ENCODE assay signal across 24 mouse cellular contexts in the genomic region with DNA sequence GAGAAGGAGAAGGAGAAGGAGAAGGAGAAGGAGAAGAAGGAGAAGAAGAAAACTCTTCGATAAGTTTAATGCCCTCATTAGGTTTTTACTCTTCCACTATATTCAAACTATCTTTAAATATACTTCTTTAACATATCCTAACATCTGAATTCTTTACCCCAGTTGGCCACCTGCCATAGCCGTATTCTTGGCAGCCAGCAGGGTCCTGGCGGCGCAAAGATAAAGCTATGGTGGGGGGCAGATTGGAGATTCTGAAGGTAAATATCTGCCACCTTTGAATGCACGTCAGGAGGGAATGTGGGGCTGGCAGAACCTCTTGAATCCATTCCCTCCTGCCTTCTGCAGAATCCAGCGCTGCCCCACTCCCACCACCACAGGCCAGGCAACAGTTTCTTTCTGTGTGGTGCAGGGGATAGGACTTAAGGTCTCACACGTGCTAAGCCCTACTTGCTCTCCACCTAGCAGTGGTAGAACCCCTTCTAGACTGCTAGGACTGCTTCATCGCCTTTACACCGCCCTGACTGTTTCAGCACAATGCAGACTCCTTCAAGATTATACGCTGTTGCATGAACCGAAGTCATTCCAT. TPM values are rescaled to one million over a fixed set of nuclear protein-coding genes. Genes with fewer than 3 reads are reported as not detected.
DNase-seq lines count a peak whose midpoint lies in the region; ATAC-seq lines count a peak whose summit lies in the region.
"Had no signal": no experiment of that assay in that cellular context is flagged by ENCODE, and none has a peak within 500 bp of the region (broad histone marks: within the 10 kb centered on the region; RNA-seq: fewer than 3 reads in every experiment).

No protein-coding gene starts in this region.

- WGBS in limb, embryonic 15.5 days: 62% methylated on average over 11 of the region's 11 CpGs
- 85% methylated on average over 11 of the region's 11 CpGs for WGBS in limb, embryonic 10.5 days

- no peaks in the 10 kb centered on the region for H3K27me3 ChIP-seq in limb, embryonic 15.5 days
- H3K27me3 ChIP-seq in limb, embryonic 10.5 days (ENCODE audit: low read depth, poor library complexity, severe bottlenecking): no peaks in the 10 kb centered on the region
- H3K27me3 ChIP-seq: CH12.LX; embryonic facial prominence, embryonic 12.5 days; forebrain, embryonic 12.5 days; heart, embryonic 15.5 days; hindbrain, embryonic 13.5 days had no signal

- H3K9ac ChIP-seq in limb, embryonic 15.5 days: no peak overlapping the region
- H3K9ac ChIP-seq: embryonic facial prominence, embryonic 12.5 days; forebrain, embryonic 12.5 days; heart, embryonic 15.5 days; hindbrain, embryonic 13.5 days had no signal

- H3K4me3 ChIP-seq in limb, embryonic 15.5 days: no peak overlapping the region
- no peak overlapping the region for H3K4me3 ChIP-seq in limb, embryonic 10.5 days
- H3K4me3 ChIP-seq: embryonic facial prominence, embryonic 12.5 days; forebrain, embryonic 12.5 days; heart, adult 2 months; heart, embryonic 15.5 days; hindbrain, embryonic 13.5 days had no signal

- H3K4me1 ChIP-seq in limb, embryonic 15.5 days: peaks cover 23% of the 10 kb centered on the region
- H3K4me1 ChIP-seq in limb, embryonic 10.5 days: peaks cover 4% of the 10 kb centered on the region; the same call in 1 of the 2 replicates
- H3K4me1 ChIP-seq: embryonic facial prominence, embryonic 12.5 days had no signal

- DNase-seq in limb, embryonic 10.5 days (ENCODE audit: low spot score): no peak
- peak; percentile 31 for DNase-seq in spleen, adult 12 weeks (ENCODE audit: low spot score)
- DNase-seq in spleen, postnatal 14 days (ENCODE audit: low spot score in 2 of 2): no peak
- no peak for DNase-seq in frontal cortex, postnatal 25 days (ENCODE audit: low spot score in 2 of 2)
- DNase-seq: adrenal gland, adult 2 months; adrenal gland, postnatal 36 days; cerebellum, adult 2 months; cerebellum, postnatal 10 days; gastrocnemius, postnatal 14 days; heart, adult 2 months; heart, postnatal 14 days had no signal

- 0 out of 2 replicates have a peak overlapping the region, but pooled peaks have one; percentile 10 for H3K4me2 ChIP-seq in limb, embryonic 15.5 days
- H3K4me2 ChIP-seq: embryonic facial prominence, embryonic 12.5 days; forebrain, embryonic 12.5 days; heart, embryonic 11.5 days; heart, embryonic 15.5 days; hindbrain, embryonic 13.5 days had no signal

- no peaks in the 10 kb centered on the region; the same call in 1 of the 2 replicates for H3K36me3 ChIP-seq in limb, embryonic 15.5 days
- no peaks in the 10 kb centered on the region for H3K36me3 ChIP-seq in limb, embryonic 10.5 days
- H3K36me3 ChIP-seq: embryonic facial prominence, embryonic 12.5 days; forebrain, embryonic 12.5 days; heart, embryonic 15.5 days; hindbrain, embryonic 13.5 days had no signal

- H3K9me3 ChIP-seq in limb, embryonic 15.5 days: no peaks in the 10 kb centered on the region
- no peaks in the 10 kb centered on the region for H3K9me3 ChIP-seq in limb, embryonic 10.5 days (replicated peaks)
- H3K9me3 ChIP-seq: embryonic facial prominence, embryonic 12.5 days; forebrain, embryonic 12.5 days; heart, embryonic 15.5 days; hindbrain, embryonic 13.5 days had no signal

- ATAC-seq in limb, embryonic 15.5 days (ENCODE audit: insufficient number of reproducible peaks, low FRiP score, low TSS enrichment, low read depth): no peak
- ATAC-seq in megakaryocyte-erythroid progenitor cell, adult 5-6 weeks (replicated peaks; ENCODE audit: low FRiP score, low TSS enrichment, poor library complexity, severe bottlenecking): peak; percentile 83
- ATAC-seq: forebrain, embryonic 16.5 days had no signal

- no peak overlapping the region; the same call in 1 of the 2 replicates for H3K27ac ChIP-seq in limb, embryonic 15.5 days
- H3K27ac ChIP-seq in limb, embryonic 10.5 days: no peak overlapping the region
- H3K27ac ChIP-seq: embryonic facial prominence, embryonic 12.5 days; forebrain, embryonic 12.5 days; heart, adult 2 months; heart, embryonic 15.5 days; hindbrain, embryonic 13.5 days had no signal

RNA-seq across cellular contexts. Expression of a gene that starts 10.9 kb away (rescaled TPM):
- not detected in 2 replicates for polyA plus RNA-seq in limb, embryonic 15.5 days (2015; fragmentation: Nextera tagmentation; extraction: Ambion mirVana)
- not detected in 2 replicates for polyA plus RNA-seq in limb, embryonic 10.5 days (2016; fragmentation: Nextera tagmentation; extraction: Ambion mirVana)
- total RNA-seq in megakaryocyte-erythroid progenitor cell, adult 5-6 weeks (2014; fragmentation: Nextera tagmentation): not detected in 2 replicates
- not detected in 2 replicates for total RNA-seq in megakaryocyte-erythroid progenitor cell, adult 5-6 weeks (2017)
- total RNA-seq: adrenal gland, adult 2 months; adrenal gland, postnatal 36 days; CH12.LX; gastrocnemius, adult 18-20 months; gastrocnemius, postnatal 14 days; heart, adult 2 months; heart, postnatal 14 days; hematopoietic stem cell, adult 5-6 weeks had no signal
- polyA plus RNA-seq: adrenal gland, adult 2 months; cerebellum, adult 2 months; embryonic facial prominence, embryonic 12.5 days; forebrain, embryonic 12.5 days; forebrain, embryonic 16.5 days; frontal cortex, adult 2 months; gonadal fat pad, adult 2 months; heart, adult 2 months; heart, embryonic 11.5 days; heart, embryonic 15.5 days had no signal

RNA-seq across cellular contexts. Expression of a gene that starts 11.5 kb away (rescaled TPM):
- 53.4 and 57.1 TPM in 2 replicates for polyA plus RNA-seq in limb, embryonic 15.5 days (2015; fragmentation: Nextera tagmentation; extraction: Ambion mirVana)
- polyA plus RNA-seq in limb, embryonic 10.5 days (2016; fragmentation: Nextera tagmentation; extraction: Ambion mirVana): 17.4 and 28.3 TPM in 2 replicates
- total RNA-seq in megakaryocyte-erythroid progenitor cell, adult 5-6 weeks (2014; fragmentation: Nextera tagmentation): 8.3 and 18.9 TPM in 2 replicates
- total RNA-seq in megakaryocyte-erythroid progenitor cell, adult 5-6 weeks (2017): 19.5 and 22.0 TPM in 2 replicates
